In the genomic region with DNA sequence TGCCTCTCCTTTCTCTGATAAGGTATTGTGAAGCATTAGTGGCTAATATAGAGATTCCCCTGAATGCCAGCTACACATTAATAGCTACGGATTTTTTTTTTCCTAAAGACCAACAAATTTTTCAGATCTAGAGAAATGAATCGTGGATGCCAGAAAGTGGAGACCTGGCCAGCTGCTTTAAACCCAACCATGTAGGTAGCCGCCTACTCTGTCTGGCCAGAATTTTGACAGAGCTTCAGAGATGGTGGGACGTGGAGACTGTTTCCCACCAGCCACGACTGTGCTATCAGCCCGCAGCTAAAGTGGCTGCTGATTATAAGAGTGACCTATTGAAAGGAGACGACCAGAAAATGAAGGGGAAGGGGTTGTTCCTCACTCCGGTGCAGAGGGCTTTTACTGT, we compare ENCODE assay signal across 14 mouse cellular contexts. TPM values are rescaled to one million over a fixed set of nuclear protein-coding genes. Genes with fewer than 3 reads are reported as not detected.
DNase-seq lines count a peak whose midpoint lies in the region; ATAC-seq and TF ChIP-seq lines count a peak whose summit lies in the region.
"Had no signal": no experiment of that assay in that cellular context is flagged by ENCODE, and none has a peak within 500 bp of the region (broad histone marks: within the 10 kb centered on the region; RNA-seq: fewer than 3 reads in every experiment).

No protein-coding gene starts in this region.

- H3K4me1 ChIP-seq in heart, embryonic 10.5 days, result peaks cover 37% of the 10 kb centered on the region
- peaks cover 8% of the 10 kb centered on the region; the same call in 1 of the 2 replicates for H3K4me1 ChIP-seq in intestine, embryonic 15.5 days (replicated peaks)
- H3K4me1 ChIP-seq in intestine, postnatal 0 days (replicated peaks; ENCODE audit: control insufficient read depth, insufficient read depth, low read length), result 0 out of 2 replicates have a peak, but pooled peaks cover 6% of the 10 kb centered on the region
- peaks cover 16% of the 10 kb centered on the region for H3K4me1 ChIP-seq in limb, embryonic 15.5 days
- H3K4me1 ChIP-seq: midbrain, embryonic 10.5 days had no signal

- H3K27me3 ChIP-seq in heart, embryonic 10.5 days (ENCODE audit: insufficient read depth, poor library complexity, severe bottlenecking), result no peaks in the 10 kb centered on the region
- no peaks in the 10 kb centered on the region for H3K27me3 ChIP-seq in intestine, embryonic 15.5 days (replicated peaks)
- no peaks in the 10 kb centered on the region for H3K27me3 ChIP-seq in intestine, postnatal 0 days (replicated peaks; ENCODE audit: control insufficient read depth, insufficient read depth, low read length)
- H3K27me3 ChIP-seq in limb, embryonic 15.5 days, result no peaks in the 10 kb centered on the region

- H3K9ac ChIP-seq in intestine, embryonic 15.5 days, result no peak overlapping the region
- H3K9ac ChIP-seq in intestine, postnatal 0 days (ENCODE audit: low read depth, low read length), result no peak overlapping the region
- H3K9ac ChIP-seq in limb, embryonic 15.5 days, result no peak overlapping the region
- H3K9ac ChIP-seq: hindbrain, embryonic 14.5 days; liver, postnatal 0 days had no signal

- no peak overlapping the region for H3K4me3 ChIP-seq in heart, embryonic 10.5 days
- no peak overlapping the region for H3K4me3 ChIP-seq in intestine, embryonic 15.5 days (replicated peaks)
- H3K4me3 ChIP-seq in intestine, postnatal 0 days (ENCODE audit: low read depth, low read length), result no peak overlapping the region
- no peak overlapping the region for H3K4me3 ChIP-seq in limb, embryonic 15.5 days
- H3K4me3 ChIP-seq: midbrain, embryonic 10.5 days had no signal

- H3K27ac ChIP-seq in heart, embryonic 10.5 days, result peak overlapping the region; percentile 82
- peak overlapping the region; percentile 22; the same call in 1 of the 2 replicates for H3K27ac ChIP-seq in intestine, embryonic 15.5 days
- H3K27ac ChIP-seq in intestine, postnatal 0 days (ENCODE audit: low read depth, low read length), result no peak overlapping the region
- peak overlapping the region; percentile 67 for H3K27ac ChIP-seq in limb, embryonic 15.5 days
- H3K27ac ChIP-seq: hindbrain, embryonic 14.5 days; midbrain, embryonic 10.5 days had no signal

- H3K4me2 ChIP-seq in intestine, embryonic 15.5 days (replicated peaks), result no peak overlapping the region
- H3K4me2 ChIP-seq in intestine, postnatal 0 days (replicated peaks; ENCODE audit: low read depth), result no peak overlapping the region
- no peak overlapping the region for H3K4me2 ChIP-seq in limb, embryonic 15.5 days
- H3K4me2 ChIP-seq: hindbrain, embryonic 14.5 days had no signal

- no peak for TF ChIP-seq CTCF in intestine, postnatal 0 days (IDR thresholded peaks at IDR 0.05; ENCODE audit: low read depth)

- no peaks in the 10 kb centered on the region for H3K36me3 ChIP-seq in heart, embryonic 10.5 days
- H3K36me3 ChIP-seq in intestine, embryonic 15.5 days, result no peaks in the 10 kb centered on the region
- no peaks in the 10 kb centered on the region for H3K36me3 ChIP-seq in intestine, postnatal 0 days (ENCODE audit: control insufficient read depth, insufficient read depth)
- no peaks in the 10 kb centered on the region for H3K36me3 ChIP-seq in limb, embryonic 15.5 days
- H3K36me3 ChIP-seq: midbrain, embryonic 10.5 days had no signal

- no peak for DNase-seq in heart, embryonic 10.5 days (ENCODE audit: low spot score)
- no peak for DNase-seq in heart, adult 9 months (ENCODE audit: low spot score in 2 of 2)
- DNase-seq in NIH3T3 (ENCODE audit: low read depth), result peak; percentile 36
- DNase-seq in spleen, postnatal 14 days (ENCODE audit: low spot score in 2 of 2), result no peak
- no peak for DNase-seq in natural killer cell, adult 2 months (ENCODE audit: low spot score in 2 of 2)
- DNase-seq: B cell, adult 2 months; kidney, adult 2 months; liver, postnatal 0 days; thymus, adult 18-20 months had no signal

- no peaks in the 10 kb centered on the region for H3K9me3 ChIP-seq in heart, embryonic 10.5 days
- H3K9me3 ChIP-seq in intestine, embryonic 15.5 days, result no peaks in the 10 kb centered on the region
- H3K9me3 ChIP-seq in intestine, postnatal 0 days (ENCODE audit: control insufficient read depth), result no peaks in the 10 kb centered on the region
- no peaks in the 10 kb centered on the region for H3K9me3 ChIP-seq in limb, embryonic 15.5 days
- H3K9me3 ChIP-seq: midbrain, embryonic 10.5 days had no signal

- ATAC-seq in intestine, embryonic 15.5 days, result no peak
- no peak for ATAC-seq in intestine, postnatal 0 days
- 0 out of 2 replicates have a peak, but pooled peaks have one; percentile 56 for ATAC-seq in limb, embryonic 15.5 days (ENCODE audit: insufficient number of reproducible peaks, low FRiP score, low TSS enrichment, low read depth)
- ATAC-seq: liver, postnatal 0 days had no signal

- 38% methylated on average over 8 of the region's 8 CpGs for WGBS in heart, embryonic 10.5 days
- 75% methylated on average over 8 of the region's 8 CpGs for WGBS in intestine, embryonic 15.5 days
- WGBS in intestine, postnatal 0 days, result 79% methylated on average over 8 of the region's 8 CpGs
- WGBS in limb, embryonic 15.5 days, result 61% methylated on average over 8 of the region's 8 CpGs

RNA-seq across cellular contexts. Expression of a gene that starts 36.3 kb away (rescaled TPM):
- polyA plus RNA-seq in heart, embryonic 10.5 days (2016; fragmentation: Nextera tagmentation; extraction: Ambion mirVana), result 26.6 and 46.8 TPM in 2 replicates
- polyA plus RNA-seq in intestine, embryonic 15.5 days (2015; fragmentation: Nextera tagmentation; extraction: Ambion mirVana), result 7.7 and 8.6 TPM in 2 replicates
- polyA plus RNA-seq in intestine, postnatal 0 days (2015; fragmentation: Nextera tagmentation; extraction: Ambion mirVana), result 3.6 and 4.4 TPM in 2 replicates
- 20.9 and 28.7 TPM in 2 replicates for polyA plus RNA-seq in limb, embryonic 15.5 days (2015; fragmentation: Nextera tagmentation; extraction: Ambion mirVana)
